Comparison of ENCODE assay signal across 1 mouse cellular context in the genomic region with DNA sequence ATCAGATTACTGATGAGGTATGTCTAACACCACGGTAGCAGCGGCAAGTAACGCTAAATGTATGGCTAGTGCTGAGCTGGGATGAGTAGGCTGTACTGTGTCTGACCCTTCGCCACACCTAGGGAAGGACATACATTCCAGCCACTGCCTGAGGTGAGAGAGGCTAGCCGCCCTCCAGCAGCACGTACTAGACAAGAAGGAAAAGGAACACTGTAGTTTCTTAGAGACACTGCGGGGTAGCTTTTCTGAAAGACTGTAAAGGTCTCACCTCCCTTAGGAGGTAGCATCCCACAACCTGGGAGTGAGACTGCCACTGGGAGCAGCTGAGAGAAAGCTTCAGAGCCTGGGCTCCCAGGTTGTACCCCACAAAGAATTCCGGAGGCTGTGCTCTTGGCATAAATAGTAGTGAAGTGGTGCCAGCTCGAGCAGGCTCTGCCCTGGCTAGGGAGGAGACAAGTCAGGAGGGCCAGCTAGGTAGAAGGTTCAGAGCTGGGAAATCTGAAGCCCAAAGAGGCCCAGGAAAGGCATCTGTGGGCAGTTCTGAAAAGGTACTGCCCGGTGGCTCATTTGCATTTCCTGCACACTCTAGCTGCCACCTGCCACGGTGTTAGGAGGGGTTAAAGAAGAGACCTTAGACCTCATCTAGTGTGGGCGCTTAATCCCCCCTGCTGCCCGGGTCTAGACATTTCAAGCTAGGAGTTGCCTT.
TF ChIP-seq lines count a peak whose summit lies in the region.

No protein-coding gene starts in this region.

TF ChIP-seq in MEL, 35 proteins besides CTCF, POLR2A, EP300 and RAD21:
- no peak for TF ChIP-seq E2F4 (IDR thresholded peaks at IDR 0.05; ENCODE audit: borderline replicate concordance, low read depth, low read length)
- TF ChIP-seq USF2 (IDR thresholded peaks at IDR 0.05; ENCODE audit: borderline replicate concordance in 1 of 2, insufficient read depth in 1 of 2, low read depth in 1 of 2, low read length in 2 of 2) = no peak
- TF ChIP-seq MAX (IDR thresholded peaks at IDR 0.05; ENCODE audit: low read length) = no peak
- no peak for TF ChIP-seq UBTF (IDR thresholded peaks at IDR 0.05; ENCODE audit: borderline replicate concordance, insufficient read depth, low read depth, low read length)
- no peak for TF ChIP-seq MYC (IDR thresholded peaks at IDR 0.05; ENCODE audit: low read depth, low read length)
- no peak for TF ChIP-seq ZKSCAN1 (IDR thresholded peaks at IDR 0.05; ENCODE audit: low read depth, low read length)
- TF ChIP-seq TCF12 (IDR thresholded peaks at IDR 0.05; ENCODE audit: low read depth, low read length) = no peak
- no peak for TF ChIP-seq NRF1 (IDR thresholded peaks at IDR 0.05; ENCODE audit: insufficient read depth, low read depth, low read length, poor library complexity, severe bottlenecking)
- no peak for TF ChIP-seq BHLHE40 (IDR thresholded peaks at IDR 0.05; ENCODE audit: borderline replicate concordance, low read depth, low read length)
